Mouse (Mus musculus): ENCODE data around the gene Kdm4d. TPM values are rescaled to one million over a fixed set of nuclear protein-coding genes. Genes with fewer than 3 reads are reported as not detected.
A peak's percentile ranks its signal among the peaks of the same experiment; 100 is the strongest.
"Not testable (repeated sequence)": the region's sequence is repeated elsewhere in the genome, so short reads cannot be mapped to it uniquely, and the experiment has no call there.

Kdm4d gene
- total and polyA plus RNA-seq, 2 experiments from 2014 or later: 1.6 to 2.2 TPM

DNA sequence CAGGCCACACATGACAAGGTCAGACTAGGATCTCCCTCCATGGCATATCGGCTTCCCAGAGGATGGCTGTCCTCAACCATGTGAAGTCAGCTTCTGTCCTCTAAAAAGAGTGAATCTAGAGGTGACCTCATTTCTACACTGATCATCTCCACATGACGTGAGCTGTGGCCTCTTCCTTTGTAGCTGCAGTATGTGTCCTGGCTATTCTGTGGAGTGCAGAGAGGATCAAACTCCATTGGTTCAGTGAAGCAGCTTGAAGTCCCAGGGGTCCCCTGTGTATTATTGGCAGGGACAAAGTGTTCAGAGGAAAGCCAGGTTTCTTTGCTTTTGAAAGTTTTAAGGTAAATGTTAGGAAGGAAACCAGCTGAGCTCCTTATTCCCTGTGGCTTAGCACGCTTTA lies 17.8 kb upstream of the Kdm4d start:
- DNase-seq (ENCODE audit: low spot score): no peak
- H3K27ac ChIP-seq (ENCODE audit: low read depth, low read length): no peak overlapping the region
- no peak for TF ChIP-seq CTCF (IDR thresholded peaks at IDR 0.05)
- no peak overlapping the region for H3K9ac ChIP-seq (replicated peaks; ENCODE audit: low read length, poor library complexity, severe bottlenecking)
- no peaks in the 10 kb centered on the region for H3K27me3 ChIP-seq (ENCODE audit: insufficient read depth, low read length)
- peak; percentile 20; the same call in 1 of the 2 replicates for ATAC-seq (ENCODE audit: low FRiP score)
- no peak overlapping the region for H3K4me2 ChIP-seq (ENCODE audit: low read depth, low read length, poor library complexity, severe bottlenecking)
- no peaks in the 10 kb centered on the region for H3K36me3 ChIP-seq (ENCODE audit: insufficient read depth, low read length)
- 70% methylated on average over 3 of the region's 3 CpGs for WGBS
- no peaks in the 10 kb centered on the region for H3K4me1 ChIP-seq (ENCODE audit: insufficient read depth, low read length)
- no peak overlapping the region for H3K4me3 ChIP-seq (ENCODE audit: low read depth, low read length)
- no peaks in the 10 kb centered on the region for H3K9me3 ChIP-seq (ENCODE audit: low read length)

DNA sequence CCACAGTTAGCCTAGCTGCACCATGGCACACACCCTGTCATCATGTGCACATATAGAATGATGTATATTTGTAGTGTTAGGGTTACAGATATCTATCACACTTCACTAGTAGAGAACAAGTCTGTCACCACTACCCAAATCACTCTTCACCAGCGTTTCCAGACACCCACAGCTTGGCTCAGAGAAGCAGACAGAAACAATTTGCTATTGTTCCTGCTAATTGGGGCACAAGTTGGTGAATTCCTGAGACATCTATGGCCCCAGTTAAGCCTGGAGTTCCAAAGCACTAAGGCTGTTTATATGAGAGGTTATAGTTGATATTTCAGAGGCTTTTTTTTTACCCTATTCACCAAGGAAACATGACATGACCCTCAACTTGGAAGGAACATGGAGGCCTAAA lies 17.0 kb upstream of the Kdm4d start:
- H3K27me3 ChIP-seq (ENCODE audit: insufficient read depth, low read length): no peaks in the 10 kb centered on the region
- WGBS: 67% methylated on average over 1 of the region's 1 CpGs
- no peaks in the 10 kb centered on the region for H3K4me1 ChIP-seq (ENCODE audit: insufficient read depth, low read length)

DNA sequence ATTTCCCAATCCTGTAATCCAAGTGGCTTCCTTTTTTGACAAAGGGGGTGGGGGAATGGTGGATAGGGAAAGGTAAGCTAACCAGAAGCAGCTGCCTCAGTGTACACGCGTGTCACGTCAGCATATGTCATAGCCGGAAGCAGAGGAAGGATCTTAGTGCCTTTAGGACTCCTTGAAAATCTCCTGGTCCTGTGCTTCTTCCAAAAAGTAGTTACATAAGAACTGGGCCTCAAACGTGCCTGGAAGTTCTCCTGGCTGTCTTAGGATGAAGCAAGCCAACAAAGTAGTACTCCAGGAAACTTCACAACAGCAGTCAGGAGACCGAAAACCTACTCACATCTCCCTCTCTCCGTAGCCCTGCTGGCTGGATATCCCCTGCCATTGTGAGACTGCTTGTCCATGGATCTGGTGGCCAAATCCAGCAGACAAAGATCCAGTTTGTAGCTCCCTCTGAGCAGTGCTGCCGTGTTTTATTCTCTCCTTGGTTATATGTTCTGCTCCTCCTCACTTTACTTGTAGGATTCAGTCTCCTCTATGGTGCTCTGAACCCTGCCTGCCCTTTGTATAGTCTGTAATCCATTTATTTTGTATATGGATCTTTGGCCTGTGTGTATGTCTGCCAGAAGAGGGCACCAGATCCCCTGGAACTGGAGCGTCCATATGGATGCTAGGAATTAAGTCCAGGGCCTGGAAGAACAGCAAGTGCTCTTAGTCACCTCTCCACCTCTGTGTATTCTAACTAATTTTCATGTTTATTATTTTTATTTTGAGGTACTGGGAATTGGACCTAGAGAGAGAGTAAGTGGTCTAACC lies 12.6 kb upstream of the Kdm4d start:
- 78% methylated on average over 9 of the region's 9 CpGs for WGBS
- peak; percentile 86 for TF ChIP-seq CTCF (IDR thresholded peaks at IDR 0.05)

More for the DNA sequence above, 17.0 kb upstream of the Kdm4d start:
- no peak overlapping the region for H3K9ac ChIP-seq (replicated peaks; ENCODE audit: low read length, poor library complexity, severe bottlenecking)
- ATAC-seq (ENCODE audit: low FRiP score): no peak
- no peak overlapping the region for H3K4me3 ChIP-seq (ENCODE audit: low read depth, low read length)
- no peak for DNase-seq (ENCODE audit: low spot score)
- TF ChIP-seq CTCF (IDR thresholded peaks at IDR 0.05): no peak
- H3K4me2 ChIP-seq (ENCODE audit: low read depth, low read length, poor library complexity, severe bottlenecking): no peak overlapping the region
- H3K27ac ChIP-seq (ENCODE audit: low read depth, low read length): no peak overlapping the region
- H3K9me3 ChIP-seq (ENCODE audit: low read length): no peaks in the 10 kb centered on the region
- peaks cover 4% of the 10 kb centered on the region; the same call in 1 of the 2 replicates for H3K36me3 ChIP-seq (ENCODE audit: insufficient read depth, low read length)

DNA sequence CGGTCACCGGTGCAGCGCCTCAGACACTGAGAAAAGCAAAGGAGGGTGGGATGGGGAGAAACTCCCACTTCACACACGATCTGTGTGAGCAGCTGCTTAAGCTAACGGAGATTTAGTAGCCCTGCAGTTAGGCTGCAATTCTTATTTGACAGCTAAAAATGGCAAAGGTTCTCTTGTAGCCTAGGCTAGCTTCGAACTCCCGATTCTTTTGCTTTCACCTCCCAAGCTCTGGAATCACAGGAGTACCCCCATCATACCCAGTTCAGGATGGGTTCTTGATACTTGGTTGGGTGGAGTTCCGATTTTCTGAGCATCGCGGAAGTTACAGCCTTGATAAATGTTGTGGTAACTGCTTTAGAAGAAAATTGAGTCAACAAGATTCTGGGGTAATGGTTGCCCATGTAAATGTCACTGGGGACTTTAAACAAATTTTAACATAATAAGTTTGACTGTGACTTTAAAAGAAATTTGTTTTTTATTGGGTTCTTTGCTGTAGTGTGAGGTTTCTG lies 688 bp upstream of the Kdm4d start:
- H3K4me3 ChIP-seq (ENCODE audit: low read depth, low read length): peak overlapping the region; percentile 53
- peak overlapping the region; percentile 59 for H3K4me2 ChIP-seq (ENCODE audit: low read depth, low read length, poor library complexity, severe bottlenecking)
- peak overlapping the region; percentile 65 for H3K27ac ChIP-seq (ENCODE audit: low read depth, low read length)
- 4% methylated on average over 10 of the region's 10 CpGs for WGBS
- no peak; the same call in 1 of the 2 replicates for TF ChIP-seq CTCF (IDR thresholded peaks at IDR 0.05)
- H3K9me3 ChIP-seq (ENCODE audit: low read length): no peaks in the 10 kb centered on the region
- peak; percentile 5 for DNase-seq (ENCODE audit: low spot score)
- H3K27me3 ChIP-seq (ENCODE audit: insufficient read depth, low read length): no peaks in the 10 kb centered on the region
- H3K9ac ChIP-seq (replicated peaks; ENCODE audit: low read length, poor library complexity, severe bottlenecking): peak overlapping the region; percentile 62
- no peak for ATAC-seq (ENCODE audit: low FRiP score)
- peaks cover 24% of the 10 kb centered on the region; the same call in 1 of the 2 replicates for H3K36me3 ChIP-seq (ENCODE audit: insufficient read depth, low read length)
- 0 out of 2 replicates have a peak, but pooled peaks cover 2% of the 10 kb centered on the region for H3K4me1 ChIP-seq (ENCODE audit: insufficient read depth, low read length)

More for the DNA sequence above, 12.6 kb upstream of the Kdm4d start:
- H3K9me3 ChIP-seq (ENCODE audit: low read length): no peaks in the 10 kb centered on the region
- DNase-seq (ENCODE audit: low spot score): peak; percentile 62
- no peak overlapping the region for H3K4me2 ChIP-seq (ENCODE audit: low read depth, low read length, poor library complexity, severe bottlenecking)
- no peak overlapping the region for H3K4me3 ChIP-seq (ENCODE audit: low read depth, low read length)
- H3K27ac ChIP-seq (ENCODE audit: low read depth, low read length): no peak overlapping the region
- no peaks in the 10 kb centered on the region for H3K4me1 ChIP-seq (ENCODE audit: insufficient read depth, low read length)
- peaks cover 25% of the 10 kb centered on the region for H3K36me3 ChIP-seq (ENCODE audit: insufficient read depth, low read length)
- H3K27me3 ChIP-seq (ENCODE audit: insufficient read depth, low read length): no peaks in the 10 kb centered on the region
- peak; percentile 57 for ATAC-seq (ENCODE audit: low FRiP score)
- no peak overlapping the region for H3K9ac ChIP-seq (replicated peaks; ENCODE audit: low read length, poor library complexity, severe bottlenecking)

DNA sequence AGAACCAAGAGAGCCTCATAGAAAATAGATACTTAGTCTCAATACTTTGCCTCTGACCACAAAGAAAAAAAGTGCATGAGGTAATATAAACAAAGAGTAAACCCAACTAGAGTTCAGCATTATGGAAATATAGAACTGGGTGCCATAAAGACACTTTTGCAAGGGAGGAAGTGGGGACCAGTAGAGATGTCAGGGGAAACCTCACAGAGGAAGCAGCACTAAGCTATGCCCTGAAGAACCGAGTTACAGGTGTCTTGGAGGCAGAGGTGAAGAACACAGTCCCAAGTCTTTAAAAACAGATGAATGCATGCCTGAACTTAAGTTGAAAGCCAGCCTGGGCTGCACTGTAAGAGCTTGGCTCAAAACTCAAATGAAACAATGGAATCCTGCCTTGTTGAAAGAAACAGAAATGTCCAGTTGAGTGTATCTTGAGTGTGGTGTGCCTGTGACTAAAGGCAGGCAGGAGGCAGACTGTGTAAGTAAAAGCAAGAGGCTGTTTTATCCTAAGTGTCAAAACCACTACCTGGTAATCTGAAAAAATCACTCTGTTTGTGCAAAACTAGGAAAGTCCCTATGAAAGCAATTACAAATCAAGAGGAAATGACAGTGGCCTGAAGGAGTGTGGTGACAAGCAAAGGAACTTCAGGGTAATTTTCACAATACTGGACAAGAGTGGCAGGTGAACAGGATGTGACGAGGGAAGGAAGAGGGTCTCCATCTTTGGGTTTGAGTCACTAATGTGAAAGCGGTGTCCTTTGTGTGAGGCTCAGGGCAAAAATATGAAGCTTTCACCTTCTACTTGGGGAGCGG lies 1.2 kb downstream of the Kdm4d start:
- Histone ChIP-seq H3K27ac (ENCODE audit: low read depth, low read length) (peak overlapping the region; percentile 75; the same call in 1 of the 2 replicates), H3K4me1 (ENCODE audit: insufficient read depth, low read length) (0 out of 2 replicates have a peak, but pooled peaks cover 2% of the 10 kb centered on the region), H3K9me3 (ENCODE audit: low read length) (no peaks in the 10 kb centered on the region), H3K27me3 (ENCODE audit: insufficient read depth, low read length) (no peaks in the 10 kb centered on the region), H3K4me3 (ENCODE audit: low read depth, low read length) (peak overlapping the region; percentile 53), H3K36me3 (ENCODE audit: insufficient read depth, low read length) (0 out of 2 replicates have a peak, but pooled peaks cover 7% of the 10 kb centered on the region), H3K4me2 (ENCODE audit: low read depth, low read length, poor library complexity, severe bottlenecking) (peak overlapping the region; percentile 75), H3K9ac (replicated peaks; ENCODE audit: low read length, poor library complexity, severe bottlenecking) (no peak overlapping the region)
- DNase-seq (ENCODE audit: low spot score): no peak
- no peak for ATAC-seq (ENCODE audit: low FRiP score)
- WGBS: 83% methylated on average over 4 of the region's 4 CpGs
- no peak for TF ChIP-seq CTCF (IDR thresholded peaks at IDR 0.05)

DNA sequence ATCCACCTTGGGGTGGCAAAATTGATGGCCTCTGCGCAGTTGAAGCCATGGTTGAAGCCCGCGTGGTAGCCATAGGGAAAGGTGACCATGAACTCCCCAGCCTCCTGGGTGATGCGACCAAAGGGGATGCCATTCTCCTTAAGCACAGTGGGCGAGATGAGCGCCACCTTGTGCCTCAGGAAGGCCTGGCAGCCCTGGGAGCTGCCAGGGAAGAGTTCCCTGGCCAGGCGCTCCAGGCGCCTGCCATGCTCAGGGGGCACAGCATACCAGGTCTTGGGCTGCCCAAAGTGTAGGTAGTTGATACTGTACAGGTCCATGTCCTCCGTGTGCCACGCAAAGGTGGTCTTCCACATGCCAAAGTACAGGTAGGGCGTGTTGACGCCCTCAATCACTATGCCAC lies 36.6 kb downstream of the Kdm4d start:
- 83% methylated on average over 9 of the region's 12 CpGs for WGBS
- H3K27me3 ChIP-seq (ENCODE audit: insufficient read depth, low read length); H3K27ac ChIP-seq (ENCODE audit: low read depth, low read length); H3K9ac ChIP-seq (replicated peaks; ENCODE audit: low read length, poor library complexity, severe bottlenecking); ATAC-seq (ENCODE audit: low FRiP score); H3K4me1 ChIP-seq (ENCODE audit: insufficient read depth, low read length); H3K4me3 ChIP-seq (ENCODE audit: low read depth, low read length); H3K36me3 ChIP-seq (ENCODE audit: insufficient read depth, low read length); H3K4me2 ChIP-seq (ENCODE audit: low read depth, low read length, poor library complexity, severe bottlenecking); H3K9me3 ChIP-seq (ENCODE audit: low read length); DNase-seq (ENCODE audit: low spot score): not testable (repeated sequence)

DNA sequence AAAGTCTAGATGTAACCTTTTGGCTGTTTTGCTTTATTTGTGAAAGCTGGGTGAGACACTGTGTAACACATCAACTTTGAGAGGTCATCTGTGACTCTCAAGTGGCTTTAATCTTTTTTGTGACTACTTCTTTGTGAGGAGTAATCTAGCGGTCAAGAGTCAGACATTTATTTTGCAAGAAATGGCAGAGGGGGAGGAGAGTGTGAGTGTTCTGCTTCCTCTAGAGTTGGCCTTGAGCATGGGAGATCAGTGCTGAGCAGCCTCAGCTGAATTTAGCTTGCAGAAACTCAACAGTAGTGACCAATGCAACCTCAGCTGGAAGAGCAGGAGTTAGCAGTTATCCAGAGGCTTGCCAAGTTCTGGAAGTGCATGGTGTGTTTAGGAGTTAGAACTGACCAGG lies 37.7 kb downstream of the Kdm4d start:
- H3K9me3 ChIP-seq (ENCODE audit: low read length); H3K36me3 ChIP-seq (ENCODE audit: insufficient read depth, low read length): not testable (repeated sequence)

More for the DNA sequence above, 37.7 kb downstream of the Kdm4d start:
- ATAC-seq (ENCODE audit: low FRiP score); H3K27ac ChIP-seq (ENCODE audit: low read depth, low read length); DNase-seq (ENCODE audit: low spot score); H3K27me3 ChIP-seq (ENCODE audit: insufficient read depth, low read length); H3K4me2 ChIP-seq (ENCODE audit: low read depth, low read length, poor library complexity, severe bottlenecking); H3K4me1 ChIP-seq (ENCODE audit: insufficient read depth, low read length); H3K9ac ChIP-seq (replicated peaks; ENCODE audit: low read length, poor library complexity, severe bottlenecking); H3K4me3 ChIP-seq (ENCODE audit: low read depth, low read length): not testable (repeated sequence)
- WGBS: 89% methylated on average over 1 of the region's 1 CpGs

Data from midbrain, postnatal 0 days (tissue).